Mouse (Mus musculus): ENCODE measurements at regions not wholly inside any gene's neighbourhood (a gene's known extent, or its start where the extent isn't known, plus 50 kb on each side); places are given as distances from the start of the nearest gene placed in this dataset.

DNA sequence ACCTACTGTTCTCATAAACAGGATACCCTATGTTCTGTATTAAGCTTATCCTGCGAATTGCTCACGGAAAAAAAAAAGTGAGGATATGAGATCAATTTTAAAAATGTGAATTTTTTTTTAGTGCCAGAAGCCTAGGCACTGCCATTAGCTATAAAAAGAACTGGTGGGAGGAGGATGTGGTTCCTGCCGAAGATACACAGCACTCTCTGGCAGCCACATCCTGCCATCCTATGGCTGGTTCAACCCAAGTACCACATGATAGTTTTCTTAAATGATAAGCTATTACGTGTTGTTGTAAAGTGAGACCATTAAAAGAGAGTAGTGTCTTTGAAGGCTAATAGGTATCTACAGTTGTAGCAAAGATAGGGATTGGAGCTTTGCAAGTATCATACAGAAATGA is 58.2 kb upstream of the Ppp3ca start:
- no peaks in the 10 kb centered on the region for H3K27me3 ChIP-seq (replicated peaks; ENCODE audit: control insufficient read depth, insufficient read depth, low read length)
- H3K9me3 ChIP-seq (ENCODE audit: control insufficient read depth, low read length) = no peaks in the 10 kb centered on the region
- WGBS = 85% methylated on average over 4 of the region's 4 CpGs
- no peak overlapping the region for H3K9ac ChIP-seq (ENCODE audit: low read depth, low read length)
- H3K36me3 ChIP-seq (ENCODE audit: control insufficient read depth, insufficient read depth, low read length) = no peaks in the 10 kb centered on the region
- no peak overlapping the region for H3K4me3 ChIP-seq (ENCODE audit: low read length)
- ATAC-seq = no peak
- H3K4me2 ChIP-seq (ENCODE audit: low read depth, low read length) = no peak overlapping the region
- peaks cover 8% of the 10 kb centered on the region; the same call in 1 of the 2 replicates for H3K4me1 ChIP-seq (ENCODE audit: control insufficient read depth, insufficient read depth, low read length)
- H3K27ac ChIP-seq (ENCODE audit: low read length) = no peak overlapping the region

DNA sequence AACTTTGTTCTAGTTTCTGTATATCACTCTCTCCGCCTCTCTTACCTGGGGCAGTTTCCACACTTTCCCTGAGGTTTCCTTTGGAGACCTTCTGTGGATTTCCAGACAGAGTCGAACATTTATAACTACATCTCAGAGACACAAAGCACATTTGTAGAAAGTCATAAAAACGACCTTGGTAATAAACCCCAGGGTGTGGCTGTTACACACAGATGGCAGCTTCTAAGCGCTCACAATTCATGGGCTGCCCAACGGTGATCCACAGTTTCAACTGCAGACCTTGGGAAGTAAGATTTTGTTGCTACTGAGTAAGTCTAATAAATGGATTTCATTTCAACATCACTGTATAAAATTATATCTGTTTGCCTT is 59.4 kb upstream of the Ppp3ca start:
- Histone ChIP-seq H3K4me1 (ENCODE audit: control insufficient read depth, insufficient read depth, low read length) (peaks cover 8% of the 10 kb centered on the region; the same call in 1 of the 2 replicates), H3K27ac (ENCODE audit: low read length) (peak overlapping the region; percentile 52), H3K36me3 (ENCODE audit: control insufficient read depth, insufficient read depth, low read length) (no peaks in the 10 kb centered on the region), H3K4me2 (ENCODE audit: low read depth, low read length) (peak overlapping the region; percentile 4; the same call in 1 of the 2 replicates), H3K9me3 (ENCODE audit: control insufficient read depth, low read length) (no peaks in the 10 kb centered on the region), H3K27me3 (replicated peaks; ENCODE audit: control insufficient read depth, insufficient read depth, low read length) (no peaks in the 10 kb centered on the region), H3K9ac (ENCODE audit: low read depth, low read length) (no peak overlapping the region), H3K4me3 (ENCODE audit: low read length) (no peak overlapping the region)
- WGBS = 37% methylated on average over 5 of the region's 5 CpGs
- ATAC-seq = peak; percentile 88

DNA sequence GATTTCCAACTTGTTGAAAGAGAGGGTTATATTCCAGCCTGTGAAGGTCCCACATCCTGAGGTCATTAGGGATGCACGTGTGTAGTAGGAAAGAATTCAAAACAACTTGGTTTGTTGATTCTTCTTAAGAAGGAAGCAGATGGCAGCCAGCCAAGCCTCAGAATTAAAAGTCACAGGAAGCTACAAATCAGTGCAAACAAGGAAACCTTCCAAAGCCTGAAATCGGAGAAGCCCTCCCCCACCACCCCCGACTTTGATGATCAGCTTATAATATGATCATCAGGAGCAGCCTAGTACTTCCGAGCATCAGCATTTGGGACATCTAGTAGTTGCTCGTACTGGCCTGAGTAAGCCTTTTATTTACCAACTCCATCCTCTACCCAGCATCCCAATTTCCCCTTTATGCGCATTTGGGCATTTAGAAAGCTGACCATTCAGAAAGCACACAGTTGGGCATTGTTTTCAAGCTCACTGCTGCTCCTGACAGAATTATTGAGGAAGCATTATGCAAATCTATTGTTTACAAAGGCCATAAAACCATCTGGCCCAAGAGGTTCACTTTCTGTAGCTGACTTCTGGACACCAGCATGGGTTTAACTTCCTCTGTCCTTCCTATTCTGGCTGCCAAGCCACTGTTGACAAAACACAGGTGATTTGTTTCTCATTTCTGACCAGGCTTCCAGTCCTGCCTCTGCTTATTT is 59.9 kb upstream of the Ppp3ca start:
- H3K9me3 ChIP-seq (ENCODE audit: control insufficient read depth, low read length) = no peaks in the 10 kb centered on the region
- peak; percentile 86 for ATAC-seq
- H3K4me3 ChIP-seq (ENCODE audit: low read length) = no peak overlapping the region
- H3K4me2 ChIP-seq (ENCODE audit: low read depth, low read length) = peak overlapping the region; percentile 4; the same call in 1 of the 2 replicates
- no peaks in the 10 kb centered on the region for H3K36me3 ChIP-seq (ENCODE audit: control insufficient read depth, insufficient read depth, low read length)
- 21% methylated on average over 6 of the region's 6 CpGs for WGBS
- H3K4me1 ChIP-seq (ENCODE audit: control insufficient read depth, insufficient read depth, low read length) = peaks cover 8% of the 10 kb centered on the region; the same call in 1 of the 2 replicates
- no peaks in the 10 kb centered on the region for H3K27me3 ChIP-seq (replicated peaks; ENCODE audit: control insufficient read depth, insufficient read depth, low read length)
- H3K9ac ChIP-seq (ENCODE audit: low read depth, low read length) = no peak overlapping the region
- peak overlapping the region; percentile 52 for H3K27ac ChIP-seq (ENCODE audit: low read length)

DNA sequence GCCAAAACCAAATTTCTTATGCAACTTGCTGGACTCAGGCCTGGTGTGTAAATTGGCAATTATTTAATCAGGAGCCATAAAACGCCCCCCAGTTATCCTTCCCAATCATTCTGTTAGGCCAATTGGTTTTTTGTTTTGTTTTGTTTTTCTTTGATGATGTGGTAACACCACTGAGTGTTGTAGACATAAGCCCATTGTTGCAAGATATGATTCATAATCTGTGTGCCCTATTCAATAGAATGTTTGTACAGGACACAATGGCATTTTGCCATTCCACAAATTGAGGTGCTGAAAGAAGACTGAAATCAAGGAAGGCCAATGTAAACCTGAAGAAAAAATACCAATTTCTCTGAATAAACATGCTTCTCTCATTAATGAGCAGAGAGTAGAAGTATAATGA is 68.2 kb upstream of the Ppp3ca start:
- no peaks in the 10 kb centered on the region for H3K4me1 ChIP-seq (ENCODE audit: control insufficient read depth, insufficient read depth, low read length)
- no peak overlapping the region for H3K4me2 ChIP-seq (ENCODE audit: low read depth, low read length)
- no peaks in the 10 kb centered on the region for H3K27me3 ChIP-seq (replicated peaks; ENCODE audit: control insufficient read depth, insufficient read depth, low read length)
- no peak overlapping the region for H3K9ac ChIP-seq (ENCODE audit: low read depth, low read length)
- no peaks in the 10 kb centered on the region for H3K36me3 ChIP-seq (ENCODE audit: control insufficient read depth, insufficient read depth, low read length)
- no peak for ATAC-seq
- H3K4me3 ChIP-seq (ENCODE audit: low read length) = no peak overlapping the region
- no peak overlapping the region for H3K27ac ChIP-seq (ENCODE audit: low read length)
- 76% methylated on average over 1 of the region's 1 CpGs for WGBS
- H3K9me3 ChIP-seq (ENCODE audit: control insufficient read depth, low read length) = no peaks in the 10 kb centered on the region

DNA sequence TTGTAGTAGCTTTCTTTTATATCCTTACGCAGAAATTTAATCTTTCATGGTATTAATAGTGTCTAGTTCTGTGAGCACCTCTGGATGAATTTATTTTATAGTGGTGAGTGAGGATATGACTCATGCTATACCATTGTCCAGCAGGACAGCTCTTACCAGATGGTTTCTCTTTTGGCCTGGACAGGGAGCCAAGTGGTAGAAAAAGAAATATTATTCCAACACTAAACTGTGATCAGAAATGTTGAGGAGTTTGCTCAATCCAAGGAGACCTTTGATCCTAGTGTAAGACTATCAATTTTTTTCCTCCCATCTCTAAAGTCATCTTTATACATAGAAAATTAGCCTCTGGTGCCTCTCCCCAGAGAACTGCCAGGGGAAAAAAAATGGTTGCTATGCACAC is 86.0 kb upstream of the Ppp3ca start:
- ATAC-seq = no peak
- H3K27me3 ChIP-seq (replicated peaks; ENCODE audit: control insufficient read depth, insufficient read depth, low read length) = no peaks in the 10 kb centered on the region
- H3K27ac ChIP-seq (ENCODE audit: low read length) = no peak overlapping the region
- H3K9ac ChIP-seq (ENCODE audit: low read depth, low read length) = no peak overlapping the region
- no peak overlapping the region for H3K4me3 ChIP-seq (ENCODE audit: low read length)
- no peaks in the 10 kb centered on the region for H3K9me3 ChIP-seq (ENCODE audit: control insufficient read depth, low read length)
- H3K4me1 ChIP-seq (ENCODE audit: control insufficient read depth, insufficient read depth, low read length) = no peaks in the 10 kb centered on the region
- 89% methylated on average over 1 of the region's 1 CpGs for WGBS
- H3K36me3 ChIP-seq (ENCODE audit: control insufficient read depth, insufficient read depth, low read length) = no peaks in the 10 kb centered on the region
- no peak overlapping the region for H3K4me2 ChIP-seq (ENCODE audit: low read depth, low read length)

DNA sequence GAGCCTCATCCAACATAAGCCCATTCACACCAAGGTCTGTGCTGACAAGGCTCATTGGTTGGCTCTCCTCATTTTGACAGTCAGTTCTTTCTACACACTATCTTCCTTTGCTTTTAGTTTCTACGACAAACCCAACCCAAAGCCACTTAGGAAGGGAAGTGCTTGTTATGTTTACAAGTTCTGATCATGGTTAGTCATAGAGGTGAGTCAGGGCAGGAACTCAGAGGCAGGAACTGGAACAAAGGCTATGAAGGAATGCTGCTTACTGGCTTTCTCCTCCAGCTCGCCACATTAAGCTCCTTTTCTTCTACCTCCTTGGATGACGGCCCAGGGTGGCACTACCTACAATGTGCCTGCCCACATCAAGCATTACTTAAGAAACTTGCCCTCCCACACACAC is 91.9 kb upstream of the Ppp3ca start:
- H3K27ac ChIP-seq (ENCODE audit: low read length) = no peak overlapping the region
- H3K9ac ChIP-seq (ENCODE audit: low read depth, low read length) = no peak overlapping the region
- H3K27me3 ChIP-seq (replicated peaks; ENCODE audit: control insufficient read depth, insufficient read depth, low read length) = no peaks in the 10 kb centered on the region
- no peak overlapping the region for H3K4me2 ChIP-seq (ENCODE audit: low read depth, low read length)
- H3K36me3 ChIP-seq (ENCODE audit: control insufficient read depth, insufficient read depth, low read length) = no peaks in the 10 kb centered on the region
- H3K4me3 ChIP-seq (ENCODE audit: low read length) = no peak overlapping the region
- H3K9me3 ChIP-seq (ENCODE audit: control insufficient read depth, low read length) = no peaks in the 10 kb centered on the region
- WGBS = 80% methylated on average over 3 of the region's 3 CpGs
- ATAC-seq = no peak
- no peaks in the 10 kb centered on the region for H3K4me1 ChIP-seq (ENCODE audit: control insufficient read depth, insufficient read depth, low read length)

DNA sequence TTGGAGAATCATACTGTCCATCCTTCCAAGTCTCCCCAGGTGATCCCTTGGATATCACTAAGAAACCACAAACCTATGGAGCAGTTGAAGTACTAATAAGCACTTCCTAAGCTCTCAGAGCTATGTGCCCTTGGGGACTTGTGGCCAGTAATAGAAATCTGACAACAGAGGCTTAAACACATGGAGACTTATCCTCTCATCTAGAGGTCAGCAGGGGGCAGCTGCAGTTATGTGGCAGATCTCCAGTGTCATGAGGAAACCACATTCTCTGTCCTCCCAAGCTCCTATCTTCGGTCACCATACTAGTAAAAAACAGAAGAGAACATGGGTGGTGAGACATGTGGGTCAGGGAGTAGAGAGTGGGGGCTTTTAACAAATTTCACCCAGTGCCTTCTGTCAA is 99.4 kb upstream of the Ppp3ca start:
- WGBS = 74% methylated on average over 1 of the region's 1 CpGs

DNA sequence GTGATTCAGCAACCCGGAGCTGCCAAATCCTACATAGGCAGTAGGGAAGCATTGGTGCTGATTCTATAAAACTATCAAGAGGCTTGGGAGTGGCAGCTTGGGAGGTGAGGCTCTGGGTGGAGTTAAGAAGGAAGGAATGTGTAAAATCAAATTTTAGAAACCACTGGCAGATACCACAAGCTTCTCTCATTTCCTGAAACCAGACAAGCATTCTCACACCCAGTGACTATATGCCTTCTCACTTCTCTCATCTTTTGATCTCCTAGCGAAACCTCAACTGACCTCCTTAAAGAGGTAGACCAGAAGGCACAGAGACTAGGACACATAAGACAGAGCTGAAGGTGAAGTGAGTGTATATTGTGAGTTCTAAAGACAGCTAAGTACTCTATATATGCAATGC is 113.4 kb upstream of the Ppp3ca start:
- 86% methylated on average over 2 of the region's 2 CpGs for WGBS
- Histone ChIP-seq H3K9ac (ENCODE audit: low read depth, low read length) (no peak overlapping the region), H3K4me3 (ENCODE audit: low read length) (no peak overlapping the region), H3K27me3 (replicated peaks; ENCODE audit: control insufficient read depth, insufficient read depth, low read length) (no peaks in the 10 kb centered on the region), H3K4me2 (ENCODE audit: low read depth, low read length) (no peak overlapping the region), H3K36me3 (ENCODE audit: control insufficient read depth, insufficient read depth, low read length) (no peaks in the 10 kb centered on the region), H3K9me3 (ENCODE audit: control insufficient read depth, low read length) (no peaks in the 10 kb centered on the region), H3K4me1 (ENCODE audit: control insufficient read depth, insufficient read depth, low read length) (no peaks in the 10 kb centered on the region), H3K27ac (ENCODE audit: low read length) (no peak overlapping the region)
- no peak for ATAC-seq

More for the DNA sequence above, 99.4 kb upstream of the Ppp3ca start:
- H3K4me2 ChIP-seq (ENCODE audit: low read depth, low read length) = no peak overlapping the region
- H3K27me3 ChIP-seq (replicated peaks; ENCODE audit: control insufficient read depth, insufficient read depth, low read length) = no peaks in the 10 kb centered on the region
- H3K27ac ChIP-seq (ENCODE audit: low read length) = no peak overlapping the region
- H3K36me3 ChIP-seq (ENCODE audit: control insufficient read depth, insufficient read depth, low read length) = no peaks in the 10 kb centered on the region
- no peaks in the 10 kb centered on the region for H3K4me1 ChIP-seq (ENCODE audit: control insufficient read depth, insufficient read depth, low read length)
- no peak overlapping the region for H3K9ac ChIP-seq (ENCODE audit: low read depth, low read length)
- no peak for ATAC-seq
- no peak overlapping the region for H3K4me3 ChIP-seq (ENCODE audit: low read length)
- H3K9me3 ChIP-seq (ENCODE audit: control insufficient read depth, low read length) = no peaks in the 10 kb centered on the region

DNA sequence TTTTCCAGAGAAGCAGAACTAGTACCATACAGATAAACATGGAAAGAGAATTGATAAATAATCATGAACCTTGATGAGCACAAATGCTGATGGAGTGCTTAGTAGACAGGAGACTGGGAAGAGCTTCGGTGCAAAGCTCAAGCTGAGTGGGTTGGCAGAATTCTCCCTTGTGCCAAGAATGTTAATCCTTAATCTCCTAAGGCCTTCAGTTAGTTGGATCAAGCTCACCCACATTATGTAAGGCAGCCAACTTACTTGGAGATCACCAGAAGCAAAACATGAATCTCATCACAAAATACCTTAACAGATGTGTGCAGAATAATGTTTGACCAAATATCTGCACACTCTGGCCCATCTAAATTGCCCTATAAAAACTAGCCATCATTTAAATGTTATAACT is 120.5 kb upstream of the Ppp3ca start:
- Histone ChIP-seq H3K27me3 (replicated peaks; ENCODE audit: control insufficient read depth, insufficient read depth, low read length) (no peaks in the 10 kb centered on the region), H3K9me3 (ENCODE audit: control insufficient read depth, low read length) (no peaks in the 10 kb centered on the region), H3K27ac (ENCODE audit: low read length) (no peak overlapping the region), H3K36me3 (ENCODE audit: control insufficient read depth, insufficient read depth, low read length) (no peaks in the 10 kb centered on the region), H3K9ac (ENCODE audit: low read depth, low read length) (no peak overlapping the region), H3K4me3 (ENCODE audit: low read length) (no peak overlapping the region), H3K4me1 (ENCODE audit: control insufficient read depth, insufficient read depth, low read length) (no peaks in the 10 kb centered on the region), H3K4me2 (ENCODE audit: low read depth, low read length) (no peak overlapping the region)
- no peak for ATAC-seq
- 76% methylated on average over 1 of the region's 1 CpGs for WGBS

DNA sequence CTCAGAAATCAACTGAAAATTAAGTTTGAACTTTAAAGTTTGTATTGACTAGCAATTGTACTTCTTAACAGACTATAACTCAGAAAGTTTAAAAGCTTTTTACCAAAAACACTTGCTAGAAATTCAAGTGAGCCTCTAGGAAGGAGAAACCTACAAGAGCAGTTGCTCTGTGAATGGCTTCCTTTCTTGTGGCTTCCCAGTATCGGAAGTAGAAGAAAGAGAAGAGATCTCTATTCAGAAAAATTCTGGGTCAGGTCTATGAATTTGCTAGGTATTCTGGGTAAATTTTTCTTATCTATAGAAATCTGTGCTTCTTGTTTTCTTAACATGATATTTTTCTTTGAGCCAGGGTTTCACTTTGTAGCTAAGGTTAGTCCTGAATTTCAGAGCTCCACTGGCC is 138.3 kb upstream of the Ppp3ca start:
- Histone ChIP-seq H3K4me2 (ENCODE audit: low read depth, low read length) (no peak overlapping the region), H3K27me3 (replicated peaks; ENCODE audit: control insufficient read depth, insufficient read depth, low read length) (no peaks in the 10 kb centered on the region), H3K4me1 (ENCODE audit: control insufficient read depth, insufficient read depth, low read length) (no peaks in the 10 kb centered on the region), H3K9me3 (ENCODE audit: control insufficient read depth, low read length) (no peaks in the 10 kb centered on the region), H3K36me3 (ENCODE audit: control insufficient read depth, insufficient read depth, low read length) (no peaks in the 10 kb centered on the region), H3K4me3 (ENCODE audit: low read length) (no peak overlapping the region), H3K9ac (ENCODE audit: low read depth, low read length) (no peak overlapping the region), H3K27ac (ENCODE audit: low read length) (no peak overlapping the region)
- no peak for ATAC-seq
- WGBS = 94% methylated on average over 1 of the region's 1 CpGs

Data from intestine, embryonic 16.5 days (tissue).